Mouse (Mus musculus): ENCODE results near the gene Polh. TPM values are rescaled to one million over a fixed set of nuclear protein-coding genes. Genes with fewer than 3 reads are reported as not detected.

Gene Polh
- polyA plus RNA-seq, 1 experiment from 2014 or later, result 8.9 TPM

DNA sequence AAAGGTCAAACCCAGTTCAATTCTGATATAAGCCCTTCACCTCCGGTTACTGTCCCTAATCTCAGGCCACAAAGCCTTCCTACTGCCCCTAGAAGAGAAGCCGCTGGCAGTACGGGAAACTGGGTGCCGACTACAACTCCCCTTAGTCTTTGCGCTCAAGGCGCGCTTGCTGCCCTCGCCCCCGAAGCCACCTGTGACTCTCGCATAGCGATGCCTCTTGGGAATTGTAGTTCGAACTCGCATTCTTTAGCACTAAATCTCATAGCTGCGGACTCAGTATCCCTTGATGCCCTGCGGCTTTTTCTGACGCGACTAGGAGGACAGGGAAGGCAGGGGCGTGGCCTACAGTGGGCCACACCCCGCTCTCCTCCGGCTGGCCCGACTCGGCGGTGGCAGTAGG lies 41.8 kb downstream of the Polh start, which contains the start of gene Gtpbp2:
TSS of gene Gtpbp2 (plus strand) at position 347 of the 400 bp plus-strand sequence.
- Histone ChIP-seq H3K4me1 (ENCODE audit: insufficient read depth) (peaks cover 46% of the 10 kb centered on the region), H3K9me3 (ENCODE audit: low read length) (no peaks in the 10 kb centered on the region), H3K4me2 (ENCODE audit: low read depth, low read length) (peak within 1 kb of the TSS; percentile 86), H3K27me3 (ENCODE audit: insufficient read depth, low read length) (no peaks in the 10 kb centered on the region), H3K27ac (ENCODE audit: low read depth) (peak within 1 kb of the TSS; percentile 98), H3K9ac (replicated peaks) (peak within 1 kb of the TSS; percentile 89), H3K36me3 (replicated peaks; ENCODE audit: insufficient read depth, low read length) (peaks cover 25% of the 10 kb centered on the region), H3K4me3 (ENCODE audit: low read depth, low read length) (peak within 1 kb of the TSS; percentile 87)
- ATAC-seq (peak; percentile 86), DNase-seq (peak; percentile 95)
- under 1% methylated on average over 23 of the region's 23 CpGs for WGBS (ENCODE audit: insufficient replicate concordance)
- no peak for TF ChIP-seq CTCF (IDR thresholded peaks at IDR 0.05; ENCODE audit: low read depth)
- TF ChIP-seq EP300 (IDR thresholded peaks at IDR 0.05; ENCODE audit: low read depth), result no peak

DNA sequence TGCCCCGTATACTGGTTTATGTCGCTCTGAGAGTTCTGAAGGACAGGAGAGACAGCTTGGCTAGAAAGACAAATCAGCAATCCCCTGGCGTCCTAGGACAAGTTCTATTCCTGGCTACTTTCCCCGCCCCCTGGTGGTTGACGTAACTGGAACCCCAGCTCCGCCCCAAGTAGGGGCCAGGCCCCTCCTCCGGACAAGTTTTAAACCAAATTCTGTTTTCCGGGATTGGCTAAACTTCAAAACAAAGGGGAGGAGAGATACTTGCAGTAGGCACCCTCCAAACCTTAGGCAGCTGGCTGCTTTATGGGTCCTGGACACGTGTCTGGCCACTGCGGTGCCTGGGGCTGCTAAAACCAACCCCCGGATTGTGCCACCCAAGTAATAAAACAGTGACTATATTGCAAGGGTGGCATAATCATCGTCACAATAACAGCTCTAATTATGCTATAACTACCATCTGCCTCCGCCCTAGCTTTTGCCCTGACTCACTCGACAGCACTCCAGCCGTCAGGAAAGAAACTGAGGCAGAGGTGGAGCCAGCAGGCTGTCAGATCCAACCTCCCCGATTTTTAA lies 42.3 kb downstream of the Polh start:
- WGBS (ENCODE audit: insufficient replicate concordance), result under 1% methylated on average over 16 of the region's 16 CpGs
- Histone ChIP-seq H3K27me3 (ENCODE audit: insufficient read depth, low read length) (no peaks in the 10 kb centered on the region), H3K4me1 (ENCODE audit: insufficient read depth) (peaks cover 46% of the 10 kb centered on the region), H3K9ac (replicated peaks) (peak overlapping the region; percentile 74), H3K4me2 (ENCODE audit: low read depth, low read length) (peak overlapping the region; percentile 81), H3K4me3 (ENCODE audit: low read depth, low read length) (peak overlapping the region; percentile 87), H3K36me3 (replicated peaks; ENCODE audit: insufficient read depth, low read length) (peaks cover 20% of the 10 kb centered on the region), H3K9me3 (ENCODE audit: low read length) (no peaks in the 10 kb centered on the region), H3K27ac (ENCODE audit: low read depth) (peak overlapping the region; percentile 98)
- ATAC-seq (peak; percentile 70), DNase-seq (peak; percentile 96)
- peak; percentile 66 for TF ChIP-seq EP300 (IDR thresholded peaks at IDR 0.05; ENCODE audit: low read depth)
- peak; percentile 69 for TF ChIP-seq CTCF (IDR thresholded peaks at IDR 0.05; ENCODE audit: low read depth)

DNA sequence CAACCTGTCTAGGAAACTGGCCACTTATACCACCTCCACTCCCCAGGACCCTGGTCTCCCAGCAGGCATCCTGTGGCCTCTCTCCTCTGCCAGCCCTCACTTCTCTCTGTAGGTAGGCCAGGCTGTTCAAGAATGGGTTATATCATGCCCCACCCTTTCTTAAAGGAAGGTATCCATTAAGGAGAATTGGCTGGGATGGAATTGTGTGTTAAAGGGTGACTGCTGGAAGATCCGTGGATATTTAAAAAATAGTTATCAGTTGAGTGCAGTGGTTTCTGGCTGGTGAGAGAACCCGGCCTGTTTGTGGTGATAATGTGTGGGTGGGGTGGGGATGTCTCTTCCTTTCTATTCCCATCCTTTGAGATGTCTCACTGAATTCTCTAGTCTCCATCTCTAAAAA lies 43.2 kb downstream of the Polh start:
- Histone ChIP-seq H3K9ac (replicated peaks) (peak overlapping the region; percentile 74), H3K27ac (ENCODE audit: low read depth) (peak overlapping the region; percentile 98), H3K4me2 (ENCODE audit: low read depth, low read length) (peak overlapping the region; percentile 81), H3K4me3 (ENCODE audit: low read depth, low read length) (peak overlapping the region; percentile 87), H3K4me1 (ENCODE audit: insufficient read depth) (peaks cover 48% of the 10 kb centered on the region), H3K9me3 (ENCODE audit: low read length) (no peaks in the 10 kb centered on the region), H3K27me3 (ENCODE audit: insufficient read depth, low read length) (no peaks in the 10 kb centered on the region), H3K36me3 (replicated peaks; ENCODE audit: insufficient read depth, low read length) (peaks cover 11% of the 10 kb centered on the region)
- TF ChIP-seq EP300 (IDR thresholded peaks at IDR 0.05; ENCODE audit: low read depth) (peak; percentile 97), CTCF (IDR thresholded peaks at IDR 0.05; ENCODE audit: low read depth) (no peak)
- WGBS (ENCODE audit: insufficient replicate concordance), result 23% methylated on average over 2 of the region's 2 CpGs
- DNase-seq (peak; percentile 59), ATAC-seq (peak; percentile 17)

DNA sequence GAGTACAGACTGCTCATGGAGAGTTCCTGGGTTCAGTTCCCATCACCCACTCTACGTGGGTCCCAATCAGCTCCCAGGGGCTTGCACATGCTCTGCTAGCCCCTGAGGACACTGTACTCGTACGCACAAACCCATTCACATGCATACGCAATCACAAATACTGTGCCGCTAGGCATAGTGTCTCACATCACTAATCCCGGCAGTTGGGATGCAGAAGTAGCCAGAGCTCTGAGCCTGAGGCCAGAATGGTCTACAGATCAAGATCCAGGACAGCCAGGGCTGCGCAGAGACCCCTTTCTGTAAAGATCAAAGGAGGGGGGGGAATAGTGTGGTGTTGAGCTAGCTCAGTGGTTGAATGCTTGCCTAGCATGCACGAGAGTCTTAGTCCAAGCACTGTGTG lies 45.3 kb downstream of the Polh start:
- H3K36me3 ChIP-seq (replicated peaks; ENCODE audit: insufficient read depth, low read length), result no peaks in the 10 kb centered on the region
- WGBS (ENCODE audit: insufficient replicate concordance), result 93% methylated on average over 8 of the region's 8 CpGs
- DNase-seq (no peak), ATAC-seq (no peak)
- H3K27ac ChIP-seq (ENCODE audit: low read depth), result peak overlapping the region; percentile 82
- H3K4me2 ChIP-seq (ENCODE audit: low read depth, low read length), result peak overlapping the region; percentile 50
- no peak overlapping the region for H3K4me3 ChIP-seq (ENCODE audit: low read depth, low read length)
- H3K9ac ChIP-seq (replicated peaks), result 0 out of 2 replicates have a peak overlapping the region, but pooled peaks have one; percentile 12
- no peaks in the 10 kb centered on the region for H3K9me3 ChIP-seq (ENCODE audit: low read length)
- no peak for TF ChIP-seq EP300 (IDR thresholded peaks at IDR 0.05; ENCODE audit: low read depth)
- no peak for TF ChIP-seq CTCF (IDR thresholded peaks at IDR 0.05; ENCODE audit: low read depth)
- H3K27me3 ChIP-seq (ENCODE audit: insufficient read depth, low read length), result no peaks in the 10 kb centered on the region
- H3K4me1 ChIP-seq (ENCODE audit: insufficient read depth), result peaks cover 44% of the 10 kb centered on the region

DNA sequence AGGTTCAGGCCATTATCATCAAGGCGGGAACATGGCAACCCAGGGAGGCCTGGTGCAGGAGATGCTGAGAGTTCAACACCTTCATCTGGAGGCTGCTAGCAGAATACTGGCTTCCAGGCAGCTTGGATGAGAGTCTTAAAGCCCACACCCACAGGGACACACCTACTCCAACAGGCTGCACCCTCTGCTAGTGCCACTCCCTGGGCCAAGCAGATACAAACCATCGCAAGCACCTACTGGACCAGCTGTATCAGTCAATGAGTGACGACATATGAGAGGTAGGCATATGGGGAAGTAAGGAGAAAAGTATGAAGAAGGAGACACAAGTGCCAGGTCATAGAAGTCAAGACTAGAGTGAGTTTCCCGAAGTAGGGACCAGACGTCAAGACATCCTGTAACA lies 45.8 kb downstream of the Polh start:
- peak; percentile 14 for ATAC-seq
- WGBS (ENCODE audit: insufficient replicate concordance), result 63% methylated on average over 5 of the region's 5 CpGs
- Histone ChIP-seq H3K9ac (replicated peaks) (0 out of 2 replicates have a peak overlapping the region, but pooled peaks have one; percentile 12), H3K4me1 (ENCODE audit: insufficient read depth) (peaks cover 39% of the 10 kb centered on the region), H3K4me2 (ENCODE audit: low read depth, low read length) (peak overlapping the region; percentile 53), H3K36me3 (replicated peaks; ENCODE audit: insufficient read depth, low read length) (no peaks in the 10 kb centered on the region), H3K27ac (ENCODE audit: low read depth) (peak overlapping the region; percentile 82), H3K27me3 (ENCODE audit: insufficient read depth, low read length) (no peaks in the 10 kb centered on the region), H3K4me3 (ENCODE audit: low read depth, low read length) (no peak overlapping the region), H3K9me3 (ENCODE audit: low read length) (no peaks in the 10 kb centered on the region)
- DNase-seq, result peak; percentile 51
- 0 out of 2 replicates have a peak, but pooled peaks have one; percentile 3 for TF ChIP-seq CTCF (IDR thresholded peaks at IDR 0.05; ENCODE audit: low read depth)
- TF ChIP-seq EP300 (IDR thresholded peaks at IDR 0.05; ENCODE audit: low read depth), result no peak; the same call in 1 of the 2 replicates

DNA sequence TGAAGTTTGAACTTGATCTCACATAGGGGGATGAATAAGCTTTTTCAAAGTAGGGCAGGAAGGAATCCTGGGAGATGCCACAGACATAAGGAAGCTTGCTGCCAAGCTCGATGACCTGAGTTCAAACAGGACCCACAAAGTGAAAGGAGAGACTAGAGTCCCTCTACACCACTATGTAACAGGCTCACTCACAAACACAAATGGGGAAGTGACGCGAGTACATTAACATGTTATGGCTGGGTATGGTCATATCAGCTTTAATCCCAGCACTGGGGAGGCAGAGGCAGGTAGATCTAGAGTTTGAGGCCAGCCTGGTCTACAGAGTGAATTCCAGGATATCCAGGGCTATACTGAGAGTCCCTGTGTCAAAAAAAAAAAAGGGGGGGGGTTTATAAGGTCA lies 48.1 kb downstream of the Polh start:
- Histone ChIP-seq H3K9ac (replicated peaks) (no peak overlapping the region), H3K27me3 (ENCODE audit: insufficient read depth, low read length) (no peaks in the 10 kb centered on the region), H3K4me2 (ENCODE audit: low read depth, low read length) (no peak overlapping the region), H3K9me3 (ENCODE audit: low read length) (no peaks in the 10 kb centered on the region), H3K4me3 (ENCODE audit: low read depth, low read length) (no peak overlapping the region), H3K36me3 (replicated peaks; ENCODE audit: insufficient read depth, low read length) (peaks cover 7% of the 10 kb centered on the region; the same call in 1 of the 2 replicates), H3K27ac (ENCODE audit: low read depth) (no peak overlapping the region), H3K4me1 (ENCODE audit: insufficient read depth) (peaks cover 39% of the 10 kb centered on the region)
- ATAC-seq (no peak), DNase-seq (no peak)
- 74% methylated on average over 3 of the region's 3 CpGs for WGBS (ENCODE audit: insufficient replicate concordance)
- TF ChIP-seq EP300 (IDR thresholded peaks at IDR 0.05; ENCODE audit: low read depth) (no peak), CTCF (IDR thresholded peaks at IDR 0.05; ENCODE audit: low read depth) (no peak)

All from liver, postnatal 0 days (tissue).